Mouse (Mus musculus): Measurements from ENCODE around the gene Stx2. TPM values are rescaled to one million over a fixed set of nuclear protein-coding genes. Genes with fewer than 3 reads are reported as not detected.
"Not testable (repeated sequence)": the region's sequence is repeated elsewhere in the genome, so short reads cannot be mapped to it uniquely, and the experiment has no call there.

Stx2 gene
- polyA plus RNA-seq, 1 experiment from 2014 or later: 34.4 TPM

DNA sequence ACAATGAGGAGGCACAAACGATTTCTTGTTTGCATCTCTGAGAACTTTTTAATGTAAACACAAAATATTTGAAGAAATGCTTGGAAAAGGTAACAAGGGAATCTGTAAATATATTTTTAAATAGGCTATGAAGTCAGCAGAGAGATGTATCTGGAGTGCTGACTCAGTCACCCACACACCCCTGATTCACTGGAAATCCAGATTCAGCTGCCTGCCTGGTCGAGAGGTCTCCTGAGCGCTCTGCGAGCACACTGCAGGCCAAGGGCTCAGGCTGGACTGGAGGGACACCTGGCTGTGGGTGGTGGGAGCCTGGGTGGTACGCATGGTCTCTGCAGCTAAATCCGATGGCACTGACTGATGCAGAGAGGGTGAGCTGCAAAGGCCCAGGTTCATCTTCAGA, 23.8 kb downstream of the Stx2 start:
- no peaks in the 10 kb centered on the region for H3K36me3 ChIP-seq (replicated peaks; ENCODE audit: control insufficient read depth, insufficient read depth, low read depth, low read length)
- no peaks in the 10 kb centered on the region for H3K9me3 ChIP-seq (replicated peaks; ENCODE audit: control insufficient read depth, low read length)
- 91% methylated on average over 6 of the region's 6 CpGs for WGBS

DNA sequence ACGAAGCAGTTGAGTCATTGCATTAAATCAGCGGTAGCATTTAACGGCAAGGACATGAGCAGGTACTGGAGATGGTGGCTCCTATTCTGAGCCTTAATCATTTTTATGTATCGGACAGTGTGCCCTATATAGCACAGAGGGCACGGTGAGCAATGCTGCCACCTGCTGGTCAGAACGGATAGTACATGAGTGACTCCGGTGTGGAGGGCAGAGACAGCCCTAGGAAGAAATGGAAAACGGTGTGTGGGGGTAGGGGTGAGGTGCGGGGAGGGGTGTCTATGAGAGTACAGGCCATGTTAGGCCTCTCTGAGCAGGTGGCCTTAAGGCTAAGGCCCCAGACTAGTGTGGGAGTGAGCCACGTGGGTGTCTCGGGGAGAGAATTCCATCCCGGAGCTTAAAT, 26.8 kb downstream of the Stx2 start:
- Histone ChIP-seq H3K27ac (replicated peaks; ENCODE audit: low read depth, low read length) (no peak overlapping the region), H3K9ac (replicated peaks; ENCODE audit: low read length) (no peak overlapping the region), H3K36me3 (replicated peaks; ENCODE audit: control insufficient read depth, insufficient read depth, low read depth, low read length) (no peaks in the 10 kb centered on the region), H3K4me1 (ENCODE audit: control insufficient read depth, insufficient read depth, low read length) (no peaks in the 10 kb centered on the region), H3K27me3 (ENCODE audit: control insufficient read depth, insufficient read depth, low read length) (no peaks in the 10 kb centered on the region), H3K4me2 (ENCODE audit: low read depth, low read length) (no peak overlapping the region), H3K9me3 (replicated peaks; ENCODE audit: control insufficient read depth, low read length) (no peaks in the 10 kb centered on the region), H3K4me3 (ENCODE audit: low read depth, low read length) (no peak overlapping the region)
- ATAC-seq (replicated peaks; ENCODE audit: insufficient number of reproducible peaks, low FRiP score, low TSS enrichment, low read depth): peak; percentile 78
- 25% methylated on average over 12 of the region's 12 CpGs for WGBS
- peak; percentile 81 for DNase-seq (ENCODE audit: low spot score)

More for the DNA sequence above, 23.8 kb downstream of the Stx2 start:
- H3K27me3 ChIP-seq (ENCODE audit: control insufficient read depth, insufficient read depth, low read length): no peaks in the 10 kb centered on the region
- no peaks in the 10 kb centered on the region for H3K4me1 ChIP-seq (ENCODE audit: control insufficient read depth, insufficient read depth, low read length)
- no peak overlapping the region for H3K9ac ChIP-seq (replicated peaks; ENCODE audit: low read length)
- no peak overlapping the region for H3K4me3 ChIP-seq (ENCODE audit: low read depth, low read length)
- ATAC-seq (replicated peaks; ENCODE audit: insufficient number of reproducible peaks, low FRiP score, low TSS enrichment, low read depth) (no peak), DNase-seq (ENCODE audit: low spot score) (no peak)
- no peak overlapping the region for H3K27ac ChIP-seq (replicated peaks; ENCODE audit: low read depth, low read length)
- H3K4me2 ChIP-seq (ENCODE audit: low read depth, low read length): no peak overlapping the region

GRCm38 (mm10) chr5:128980857-128981256, 27.5 kb downstream of the Stx2 start:
- ATAC-seq (replicated peaks; ENCODE audit: insufficient number of reproducible peaks, low FRiP score, low TSS enrichment, low read depth): no peak
- 70% methylated on average over 7 of the region's 7 CpGs for WGBS

GRCm38 (mm10) chr5:128978957-128979356, 29.4 kb downstream of the Stx2 start:
- ATAC-seq (replicated peaks; ENCODE audit: insufficient number of reproducible peaks, low FRiP score, low TSS enrichment, low read depth) (no peak), DNase-seq (ENCODE audit: low spot score) (no peak)
- WGBS: 94% methylated on average over 7 of the region's 7 CpGs
- Histone ChIP-seq H3K9me3 (replicated peaks; ENCODE audit: control insufficient read depth, low read length) (no peaks in the 10 kb centered on the region), H3K27ac (replicated peaks; ENCODE audit: low read depth, low read length) (no peak overlapping the region), H3K9ac (replicated peaks; ENCODE audit: low read length) (no peak overlapping the region), H3K4me2 (ENCODE audit: low read depth, low read length) (no peak overlapping the region), H3K36me3 (replicated peaks; ENCODE audit: control insufficient read depth, insufficient read depth, low read depth, low read length) (no peaks in the 10 kb centered on the region), H3K27me3 (ENCODE audit: control insufficient read depth, insufficient read depth, low read length) (no peaks in the 10 kb centered on the region), H3K4me1 (ENCODE audit: control insufficient read depth, insufficient read depth, low read length) (no peaks in the 10 kb centered on the region), H3K4me3 (ENCODE audit: low read depth, low read length) (no peak overlapping the region)

More at GRCm38 (mm10) chr5:128980857-128981256, 27.5 kb downstream of the Stx2 start:
- H3K4me2 ChIP-seq (ENCODE audit: low read depth, low read length): no peak overlapping the region
- H3K36me3 ChIP-seq (replicated peaks; ENCODE audit: control insufficient read depth, insufficient read depth, low read depth, low read length): no peaks in the 10 kb centered on the region
- H3K27ac ChIP-seq (replicated peaks; ENCODE audit: low read depth, low read length): no peak overlapping the region
- H3K4me3 ChIP-seq (ENCODE audit: low read depth, low read length): no peak overlapping the region
- H3K9me3 ChIP-seq (replicated peaks; ENCODE audit: control insufficient read depth, low read length): no peaks in the 10 kb centered on the region
- no peaks in the 10 kb centered on the region for H3K4me1 ChIP-seq (ENCODE audit: control insufficient read depth, insufficient read depth, low read length)
- H3K27me3 ChIP-seq (ENCODE audit: control insufficient read depth, insufficient read depth, low read length): no peaks in the 10 kb centered on the region
- no peak overlapping the region for H3K9ac ChIP-seq (replicated peaks; ENCODE audit: low read length)
- no peak for DNase-seq (ENCODE audit: low spot score)

- H3K27ac ChIP-seq (replicated peaks; ENCODE audit: low read depth, low read length); H3K4me3 ChIP-seq (ENCODE audit: low read depth, low read length); ATAC-seq (replicated peaks; ENCODE audit: insufficient number of reproducible peaks, low FRiP score, low TSS enrichment, low read depth); H3K27me3 ChIP-seq (ENCODE audit: control insufficient read depth, insufficient read depth, low read length); H3K4me2 ChIP-seq (ENCODE audit: low read depth, low read length); H3K9me3 ChIP-seq (replicated peaks; ENCODE audit: control insufficient read depth, low read length); H3K9ac ChIP-seq (replicated peaks; ENCODE audit: low read length); DNase-seq (ENCODE audit: low spot score); H3K36me3 ChIP-seq (replicated peaks; ENCODE audit: control insufficient read depth, insufficient read depth, low read depth, low read length); H3K4me1 ChIP-seq (ENCODE audit: control insufficient read depth, insufficient read depth, low read length): not testable (repeated sequence)
- 88% methylated on average over 1 of the region's 1 CpGs for WGBS
Observed at GRCm38 (mm10) chr5:128977466-128977865, 30.9 kb downstream of the Stx2 start.

DNA sequence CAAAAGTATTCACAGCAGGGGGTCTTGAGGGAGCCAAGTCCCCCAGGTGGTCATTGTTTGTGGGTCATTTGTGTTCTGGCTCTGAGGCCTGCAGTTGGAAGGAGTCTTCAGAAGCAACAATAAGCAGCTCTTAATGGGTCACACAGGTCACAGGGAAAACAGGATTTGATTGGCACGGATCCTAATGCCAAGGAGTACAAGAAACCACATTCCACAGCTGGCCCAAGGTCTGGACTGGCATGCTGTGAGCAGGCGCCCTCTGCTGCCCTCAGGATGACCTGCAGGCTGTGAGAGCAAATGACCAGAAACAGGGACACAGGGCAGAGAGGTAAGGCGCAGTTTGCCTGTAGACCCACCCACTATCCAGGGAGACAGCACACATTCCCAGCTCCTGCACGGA, 32.1 kb downstream of the Stx2 start:
- no peaks in the 10 kb centered on the region for H3K4me1 ChIP-seq (ENCODE audit: control insufficient read depth, insufficient read depth, low read length)
- no peak for ATAC-seq (replicated peaks; ENCODE audit: insufficient number of reproducible peaks, low FRiP score, low TSS enrichment, low read depth)
- no peak overlapping the region for H3K4me3 ChIP-seq (ENCODE audit: low read depth, low read length)
- WGBS: 27% methylated on average over 4 of the region's 4 CpGs
- no peak overlapping the region for H3K4me2 ChIP-seq (ENCODE audit: low read depth, low read length)
- peak; percentile 46 for DNase-seq (ENCODE audit: low spot score)
- H3K27me3 ChIP-seq (ENCODE audit: control insufficient read depth, insufficient read depth, low read length): no peaks in the 10 kb centered on the region
- H3K27ac ChIP-seq (replicated peaks; ENCODE audit: low read depth, low read length): no peak overlapping the region
- no peaks in the 10 kb centered on the region for H3K36me3 ChIP-seq (replicated peaks; ENCODE audit: control insufficient read depth, insufficient read depth, low read depth, low read length)
- no peak overlapping the region for H3K9ac ChIP-seq (replicated peaks; ENCODE audit: low read length)
- no peaks in the 10 kb centered on the region for H3K9me3 ChIP-seq (replicated peaks; ENCODE audit: control insufficient read depth, low read length)

DNA sequence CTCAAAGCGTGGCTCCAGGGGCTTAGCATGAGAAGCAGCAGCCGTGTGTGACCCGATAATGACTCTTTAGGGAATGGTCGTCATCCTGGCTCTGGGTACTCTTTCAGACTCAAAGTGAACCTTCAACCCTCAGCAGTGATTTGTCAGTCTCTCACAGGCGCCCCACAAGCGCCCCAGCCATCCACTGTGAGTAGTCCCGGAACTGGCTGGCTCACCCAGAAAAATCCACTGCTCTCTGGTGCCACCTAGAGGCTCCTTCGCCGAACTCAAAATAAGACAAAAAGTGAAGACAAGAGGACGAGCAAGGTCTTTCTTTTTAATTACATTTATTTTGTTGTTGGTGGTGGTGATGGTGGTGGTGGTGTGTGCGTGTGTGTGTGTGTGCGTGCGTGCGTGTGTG, 37.1 kb downstream of the Stx2 start:
- Histone ChIP-seq H3K4me1 (ENCODE audit: control insufficient read depth, insufficient read depth, low read length) (no peaks in the 10 kb centered on the region), H3K4me2 (ENCODE audit: low read depth, low read length) (no peak overlapping the region), H3K4me3 (ENCODE audit: low read depth, low read length) (no peak overlapping the region), H3K27ac (replicated peaks; ENCODE audit: low read depth, low read length) (no peak overlapping the region), H3K27me3 (ENCODE audit: control insufficient read depth, insufficient read depth, low read length) (no peaks in the 10 kb centered on the region), H3K9me3 (replicated peaks; ENCODE audit: control insufficient read depth, low read length) (no peaks in the 10 kb centered on the region), H3K9ac (replicated peaks; ENCODE audit: low read length) (no peak overlapping the region), H3K36me3 (replicated peaks; ENCODE audit: control insufficient read depth, insufficient read depth, low read depth, low read length) (no peaks in the 10 kb centered on the region)
- ATAC-seq (replicated peaks; ENCODE audit: insufficient number of reproducible peaks, low FRiP score, low TSS enrichment, low read depth) (no peak), DNase-seq (ENCODE audit: low spot score) (peak; percentile 86)
- 16% methylated on average over 14 of the region's 14 CpGs for WGBS

- ATAC-seq (replicated peaks; ENCODE audit: insufficient number of reproducible peaks, low FRiP score, low TSS enrichment, low read depth): no peak
- WGBS: 69% methylated on average over 10 of the region's 10 CpGs
- Histone ChIP-seq H3K4me3 (ENCODE audit: low read depth, low read length) (no peak overlapping the region), H3K9me3 (replicated peaks; ENCODE audit: control insufficient read depth, low read length) (no peaks in the 10 kb centered on the region), H3K36me3 (replicated peaks; ENCODE audit: control insufficient read depth, insufficient read depth, low read depth, low read length) (no peaks in the 10 kb centered on the region), H3K4me2 (ENCODE audit: low read depth, low read length) (no peak overlapping the region), H3K9ac (replicated peaks; ENCODE audit: low read length) (no peak overlapping the region), H3K4me1 (ENCODE audit: control insufficient read depth, insufficient read depth, low read length) (no peaks in the 10 kb centered on the region), H3K27me3 (ENCODE audit: control insufficient read depth, insufficient read depth, low read length) (no peaks in the 10 kb centered on the region), H3K27ac (replicated peaks; ENCODE audit: low read depth, low read length) (no peak overlapping the region)
- no peak for DNase-seq (ENCODE audit: low spot score)
Observed at GRCm38 (mm10) chr5:128970878-128971277, 37.5 kb downstream of the Stx2 start.
